Mouse (Mus musculus) liver, postnatal 0 days (tissue): ENCODE measurements around the gene Tenm1. TPM values are rescaled to one million over a fixed set of nuclear protein-coding genes. Genes with fewer than 3 reads are reported as not detected.

ENCODE experiments used
- ATAC-seq: fragments of 200-750 bp; cut with Nextera tagmentation; 2 replicates; pipeline ENCODE4 v1.8.0; 2017; ENCODE audit warnings: mild to moderate bottlenecking, moderate library complexity
- DNase-seq: peaks from one replicate; pipeline ENCODE4 v3.0.0-alpha.2; 2016
- H3K27ac ChIP-seq: fragments of 300-500 bp; sonication (generic); 2 replicates; pipeline ENCODE4 v1.5.1; 2014; ENCODE audit warnings: antibody characterized with exemption, moderate library complexity, mild to moderate bottlenecking, low read depth
- H3K27me3 ChIP-seq: fragments of 300-500 bp; sonication (generic); 2 replicates; pipeline ENCODE4 v1.6.1; 2014; ENCODE audit warnings: low read length, control low read depth, mixed read lengths; ENCODE audit not compliant: insufficient read depth
- H3K36me3 ChIP-seq: fragments of 300-500 bp; sonication (generic); replicated peaks from 2 replicates; pipeline ENCODE4 v1.6.1; 2014; ENCODE audit warnings: mild to moderate bottlenecking, control low read depth, low read length, moderate library complexity, mixed read lengths; ENCODE audit not compliant: insufficient read depth
- H3K4me1 ChIP-seq: fragments of 300-500 bp; sonication (generic); 2 replicates; pipeline ENCODE4 v1.6.1; 2014; ENCODE audit warnings: antibody characterized with exemption, mild to moderate bottlenecking, control low read depth; ENCODE audit not compliant: insufficient read depth
- H3K4me2 ChIP-seq: fragments of 300-500 bp; sonication (generic); 2 replicates; pipeline ENCODE4 v1.6.1; 2014; ENCODE audit warnings: low read depth, mild to moderate bottlenecking, low read length, moderate library complexity, mixed read lengths
- H3K4me3 ChIP-seq: fragments of 300-500 bp; sonication (generic); 2 replicates; pipeline ENCODE4 v1.5.1; 2014; ENCODE audit warnings: low read depth, low read length
- H3K9ac ChIP-seq: fragments of 300-500 bp; sonication (generic); replicated peaks from 2 replicates; pipeline ENCODE4 v1.6.1; 2014; ENCODE audit warnings: mild to moderate bottlenecking, moderate library complexity
- H3K9me3 ChIP-seq: fragments of 300-500 bp; sonication (generic); 2 replicates; pipeline ENCODE4 v1.6.1; 2016; ENCODE audit warnings: mild to moderate bottlenecking, control low read depth, low read length, mixed read lengths
- CTCF ChIP-seq: sonication (generic); IDR thresholded peaks from 2 replicates; pipeline ENCODE4 v1.5.1; 2016; ENCODE audit warnings: antibody characterized with exemption, low read depth
- EP300 ChIP-seq: IDR thresholded peaks from 2 replicates; pipeline ENCODE4 v1.6.1; 2016; ENCODE audit warnings: antibody characterized with exemption, low read depth, mild to moderate bottlenecking
- WGBS: fragments of 180-500 bp; shearing (Covaris S2); extraction: QIAGEN DNeasy Blood & Tissue Kit; methylation state at CpG from one replicate; pipeline ENCODE4 v1.1.7; 2014; ENCODE audit not compliant: insufficient replicate concordance; 5-methylcytosine and 5-hydroxymethylcytosine counted together
- polyA plus RNA-seq: library from polyadenylated mRNA; unstranded; fragments of >200 nt; fragmentation: Nextera tagmentation; extraction: Ambion mirVana; gene quantifications from 2 replicates; pipeline ENCODE4 v1.2.1, GENCODE M21; 2015

Gene Tenm1
- polyA plus RNA-seq, 1 experiment from 2014 or later = not detected

DNA sequence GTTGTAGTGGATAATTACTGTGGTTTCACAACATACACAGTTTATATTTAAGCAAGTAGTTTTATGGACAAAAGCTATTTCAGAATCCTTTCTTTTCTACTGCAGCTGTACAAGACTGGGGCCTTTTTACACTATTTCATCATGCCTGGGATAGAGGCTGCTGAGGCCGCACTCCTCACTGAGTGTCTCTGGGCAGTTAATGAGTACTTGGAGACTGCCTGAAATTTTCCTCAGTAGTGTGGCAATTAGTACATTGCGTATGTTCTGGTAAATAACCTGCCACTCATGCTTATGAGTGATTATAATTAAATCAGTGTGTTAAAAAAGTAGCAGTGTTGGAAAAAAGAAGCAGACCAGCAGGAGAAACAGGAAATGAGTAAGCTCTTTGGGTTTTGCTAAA lies 442.8 kb downstream of the Tenm1 start:
- WGBS = 72% methylated on average over 2 of the region's 2 CpGs
- Histone ChIP-seq H3K9ac (no peak overlapping the region), H3K4me1 (no peaks in the 10 kb centered on the region), H3K27ac (no peak overlapping the region), H3K4me2 (no peak overlapping the region), H3K9me3 (no peaks in the 10 kb centered on the region), H3K36me3 (no peaks in the 10 kb centered on the region), H3K27me3 (no peaks in the 10 kb centered on the region), H3K4me3 (no peak overlapping the region)
- ATAC-seq (no peak), DNase-seq (no peak)
- no peak for TF ChIP-seq EP300
- no peak for TF ChIP-seq CTCF

DNA sequence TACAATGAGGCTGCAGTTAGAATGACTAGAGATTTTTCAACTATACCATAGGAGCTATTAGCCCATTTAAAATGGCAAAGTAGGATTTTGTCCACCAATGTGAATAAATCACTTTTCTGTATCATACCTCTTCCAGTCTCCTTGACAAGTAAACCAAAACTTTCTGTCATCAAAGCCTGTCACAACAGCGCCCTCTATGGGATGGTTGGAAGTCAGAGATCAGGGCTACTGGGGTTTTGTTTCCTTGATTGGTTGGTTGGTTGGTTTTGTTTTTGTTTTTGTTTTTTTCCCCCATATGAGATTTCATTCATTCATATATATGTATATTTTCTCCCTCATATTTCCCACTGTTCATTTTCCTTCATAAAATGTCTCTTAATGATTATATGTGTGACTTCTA lies 455.4 kb downstream of the Tenm1 start:
- DNase-seq (no peak), ATAC-seq (no peak)
- H3K4me1 ChIP-seq = no peaks in the 10 kb centered on the region
- no peak overlapping the region for H3K4me3 ChIP-seq
- no peak overlapping the region for H3K9ac ChIP-seq
- H3K4me2 ChIP-seq = no peak overlapping the region
- H3K36me3 ChIP-seq = no peaks in the 10 kb centered on the region
- 0% methylated on average over 1 of the region's 1 CpGs for WGBS
- H3K9me3 ChIP-seq = no peaks in the 10 kb centered on the region
- no peak overlapping the region for H3K27ac ChIP-seq
- H3K27me3 ChIP-seq = no peaks in the 10 kb centered on the region
- no peak for TF ChIP-seq EP300
- peak; percentile 32; the same call in 1 of the 2 replicates for TF ChIP-seq CTCF

DNA sequence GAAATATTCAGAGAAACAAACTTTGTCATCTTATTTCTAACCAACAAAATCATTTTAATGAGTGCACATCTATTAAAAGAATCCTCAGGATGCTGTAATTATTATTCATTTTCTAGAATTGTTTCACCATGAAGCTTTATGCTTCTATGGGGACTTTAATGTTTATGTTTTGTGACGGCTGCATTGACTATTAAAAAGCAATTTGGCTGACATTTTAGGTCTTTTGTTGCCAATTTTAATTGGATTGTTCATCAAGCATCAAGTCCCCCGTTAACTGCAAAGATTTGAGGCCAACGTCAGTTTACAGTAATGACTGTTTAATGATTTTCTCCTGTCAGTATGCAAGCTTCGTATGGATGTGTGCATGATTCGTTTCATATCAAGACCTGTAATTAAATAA lies 461.3 kb downstream of the Tenm1 start:
- H3K36me3 ChIP-seq = no peaks in the 10 kb centered on the region
- no peak for ATAC-seq
- no peak overlapping the region for H3K4me3 ChIP-seq
- H3K4me1 ChIP-seq = no peaks in the 10 kb centered on the region
- no peaks in the 10 kb centered on the region for H3K9me3 ChIP-seq
- no peak for TF ChIP-seq CTCF
- no peak for TF ChIP-seq EP300
- H3K9ac ChIP-seq = no peak overlapping the region
- H3K27ac ChIP-seq = no peak overlapping the region
- no peak overlapping the region for H3K4me2 ChIP-seq
- no peak for DNase-seq
- 66% methylated on average over 5 of the region's 5 CpGs for WGBS
- H3K27me3 ChIP-seq = no peaks in the 10 kb centered on the region

DNA sequence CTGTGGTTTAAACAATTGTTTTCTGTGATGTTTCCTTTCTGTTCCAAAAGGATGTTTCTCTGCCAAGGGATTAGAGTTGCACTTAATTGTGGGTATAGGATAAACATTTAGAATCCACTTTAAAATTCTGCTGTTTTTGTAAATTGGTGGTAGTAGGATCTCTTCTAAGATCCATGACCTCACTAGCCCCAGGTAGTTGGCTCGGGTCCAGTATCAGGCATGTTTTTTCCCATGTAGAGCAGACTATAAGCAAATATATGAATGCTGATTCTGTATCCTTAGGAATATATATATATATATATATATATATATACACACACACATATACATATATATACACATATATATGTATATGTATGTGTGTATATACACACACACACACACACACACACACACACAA lies 567.2 kb downstream of the Tenm1 start:
- Histone ChIP-seq H3K9ac (no peak overlapping the region), H3K27ac (no peak overlapping the region), H3K36me3 (no peaks in the 10 kb centered on the region), H3K4me2 (no peak overlapping the region), H3K4me1 (no peaks in the 10 kb centered on the region), H3K27me3 (no peaks in the 10 kb centered on the region), H3K4me3 (no peak overlapping the region), H3K9me3 (no peaks in the 10 kb centered on the region)
- TF ChIP-seq EP300 (no peak), CTCF (no peak)
- ATAC-seq (no peak), DNase-seq (no peak)
- WGBS = 71% methylated on average over 1 of the region's 1 CpGs

GRCm38 (mm10) chrX:42781566-42781965 lies 647.4 kb downstream of the Tenm1 start:
- no peaks in the 10 kb centered on the region for H3K36me3 ChIP-seq
- no peak overlapping the region for H3K9ac ChIP-seq
- 48% methylated on average over 4 of the region's 4 CpGs for WGBS
- no peaks in the 10 kb centered on the region for H3K4me1 ChIP-seq
- no peak for ATAC-seq
- no peak overlapping the region for H3K27ac ChIP-seq
- H3K9me3 ChIP-seq = no peaks in the 10 kb centered on the region
- H3K27me3 ChIP-seq = no peaks in the 10 kb centered on the region
- no peak overlapping the region for H3K4me2 ChIP-seq
- no peak for TF ChIP-seq EP300
- no peak for TF ChIP-seq CTCF
- DNase-seq = no peak
- H3K4me3 ChIP-seq = no peak overlapping the region

DNA sequence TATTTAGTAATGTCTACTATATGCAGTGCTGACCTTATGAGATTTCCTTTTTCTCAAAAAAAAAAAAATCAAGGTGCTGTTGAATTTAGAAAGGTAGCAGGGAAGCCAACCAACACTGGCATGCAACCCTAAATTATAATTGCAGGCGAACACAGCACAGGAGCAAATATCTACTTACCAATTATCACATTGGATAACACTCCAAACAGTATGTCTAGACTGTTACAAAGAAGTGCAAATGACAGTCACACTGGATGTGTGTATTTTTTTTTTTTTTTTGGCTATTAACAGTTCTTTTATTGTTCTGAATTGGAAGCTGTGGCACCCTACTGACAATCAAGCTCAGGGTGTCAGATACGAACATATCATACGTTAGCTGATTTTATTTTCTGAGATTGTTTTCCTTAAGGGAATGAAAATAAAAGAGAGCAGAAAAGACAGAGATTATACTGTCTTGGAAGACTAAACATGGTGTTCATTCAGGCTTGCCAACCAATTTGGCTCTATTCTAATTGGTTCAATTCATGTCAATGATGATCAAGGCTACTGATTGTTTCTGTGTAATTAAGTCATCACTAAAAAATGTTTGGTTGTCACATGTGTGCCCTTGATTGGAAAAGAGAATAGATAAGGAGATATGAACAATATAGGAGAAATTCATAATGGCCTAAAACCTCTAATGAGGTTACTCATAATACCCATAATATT lies 710.7 kb downstream of the Tenm1 start:
- Histone ChIP-seq H3K9ac (no peak overlapping the region), H3K4me3 (no peak overlapping the region), H3K4me1 (no peaks in the 10 kb centered on the region), H3K9me3 (no peaks in the 10 kb centered on the region), H3K27me3 (no peaks in the 10 kb centered on the region), H3K4me2 (no peak overlapping the region), H3K36me3 (no peaks in the 10 kb centered on the region), H3K27ac (no peak overlapping the region)
- WGBS = 76% methylated on average over 3 of the region's 3 CpGs
- TF ChIP-seq CTCF (no peak), EP300 (no peak)
- DNase-seq (no peak), ATAC-seq (no peak)
